Mouse (Mus musculus) embryonic facial prominence, embryonic 11.5 days (tissue): ENCODE results near the gene Ralgps1. TPM values are rescaled to one million over a fixed set of nuclear protein-coding genes. Genes with fewer than 3 reads are reported as not detected.
A peak's percentile ranks its signal among the peaks of the same experiment; 100 is the strongest.

ENCODE experiments used
- ATAC-seq: fragments of 200-750 bp; cut with Nextera tagmentation; replicated peaks from 2 replicates; pipeline ENCODE4 v1.8.0; 2017; ENCODE audit warnings: low read depth; ENCODE audit not compliant: insufficient number of reproducible peaks, low FRiP score, low TSS enrichment
- DNase-seq: peaks from one replicate; pipeline ENCODE4 v3.0.0-alpha.2; 2015; ENCODE audit warnings: low spot score
- H3K27ac ChIP-seq: fragments of 300-500 bp; sonication (generic); replicated peaks from 2 replicates; pipeline ENCODE4 v1.5.1; 2014; ENCODE audit warnings: mild to moderate bottlenecking, low read depth, low read length, control low read depth
- H3K27me3 ChIP-seq: fragments of 300-500 bp; sonication (generic); 2 replicates; pipeline ENCODE4 v1.6.1; 2014; ENCODE audit warnings: mild to moderate bottlenecking, low read length, moderate library complexity, mixed read lengths; ENCODE audit not compliant: control insufficient read depth, insufficient read depth
- H3K36me3 ChIP-seq: fragments of 300-500 bp; sonication (generic); replicated peaks from 2 replicates; pipeline ENCODE4 v1.6.1; 2014; ENCODE audit warnings: low read depth, mild to moderate bottlenecking, low read length, moderate library complexity, mixed read lengths; ENCODE audit not compliant: control insufficient read depth, insufficient read depth
- H3K4me1 ChIP-seq: fragments of 300-500 bp; sonication (generic); 2 replicates; pipeline ENCODE4 v1.6.1; 2014; ENCODE audit warnings: low read length, mixed read lengths; ENCODE audit not compliant: control insufficient read depth, insufficient read depth
- H3K4me2 ChIP-seq: fragments of 300-500 bp; sonication (generic); 2 replicates; pipeline ENCODE4 v1.6.1; 2014; ENCODE audit warnings: low read depth, mild to moderate bottlenecking, control low read depth, low read length, moderate library complexity
- H3K4me3 ChIP-seq: fragments of 300-500 bp; sonication (generic); 2 replicates; pipeline ENCODE4 v1.5.1; 2014; ENCODE audit warnings: low read depth, low read length, control low read depth
- H3K9ac ChIP-seq: fragments of 300-500 bp; sonication (generic); replicated peaks from 2 replicates; pipeline ENCODE4 v1.6.1; 2014; ENCODE audit warnings: mild to moderate bottlenecking, control low read depth, low read length
- H3K9me3 ChIP-seq: fragments of 300-500 bp; sonication (generic); replicated peaks from 2 replicates; pipeline ENCODE4 v1.6.1; 2016; ENCODE audit warnings: mild to moderate bottlenecking, low read length, inconsistent platforms, mixed read lengths; ENCODE audit not compliant: control insufficient read depth
- WGBS: fragments of 180-500 bp; shearing (Covaris S2); extraction: QIAGEN DNeasy Blood & Tissue Kit; methylation state at CpG from one replicate; pipeline ENCODE4 v1.1.7; 2014; 5-methylcytosine and 5-hydroxymethylcytosine counted together
- polyA plus RNA-seq: library from polyadenylated mRNA; unstranded; fragments of >200 nt; fragmentation: Nextera tagmentation; extraction: Ambion mirVana; gene quantifications from 2 replicates; pipeline ENCODE4 v1.2.1, GENCODE M21; 2014

Gene Ralgps1
- polyA plus RNA-seq, 1 experiment from 2014 or later, result 3.9 TPM

GRCm38 (mm10) chr2:33302828-33303227, 68.5 kb downstream of the Ralgps1 start:
- Histone ChIP-seq H3K4me1 (no peaks in the 10 kb centered on the region; the same call in 1 of the 2 replicates), H3K9ac (no peak overlapping the region), H3K36me3 (no peaks in the 10 kb centered on the region), H3K27me3 (no peaks in the 10 kb centered on the region), H3K4me3 (no peak overlapping the region), H3K4me2 (no peak overlapping the region), H3K9me3 (no peaks in the 10 kb centered on the region), H3K27ac (no peak overlapping the region)
- DNase-seq, result no peak
- no peak for ATAC-seq
- 68% methylated on average over 4 of the region's 4 CpGs for WGBS

GRCm38 (mm10) chr2:33302405-33302804, 68.9 kb downstream of the Ralgps1 start:
- 57% methylated on average over 3 of the region's 3 CpGs for WGBS
- H3K27ac ChIP-seq, result no peak overlapping the region
- no peaks in the 10 kb centered on the region for H3K36me3 ChIP-seq
- DNase-seq, result no peak
- H3K4me1 ChIP-seq, result no peaks in the 10 kb centered on the region; the same call in 1 of the 2 replicates
- H3K4me3 ChIP-seq, result no peak overlapping the region
- H3K27me3 ChIP-seq, result no peaks in the 10 kb centered on the region
- no peak overlapping the region for H3K9ac ChIP-seq
- ATAC-seq, result no peak
- H3K4me2 ChIP-seq, result no peak overlapping the region
- H3K9me3 ChIP-seq, result no peaks in the 10 kb centered on the region

GRCm38 (mm10) chr2:33300371-33301046, 70.8 kb downstream of the Ralgps1 start:
- Histone ChIP-seq H3K9me3 (no peaks in the 10 kb centered on the region), H3K36me3 (no peaks in the 10 kb centered on the region), H3K4me2 (no peak overlapping the region), H3K27ac (no peak overlapping the region), H3K27me3 (no peaks in the 10 kb centered on the region), H3K9ac (no peak overlapping the region), H3K4me1 (no peaks in the 10 kb centered on the region; the same call in 1 of the 2 replicates), H3K4me3 (no peak overlapping the region)
- 18% methylated on average over 3 of the region's 3 CpGs for WGBS
- DNase-seq, result peak; percentile 63
- ATAC-seq, result no peak

- no peak overlapping the region for H3K27ac ChIP-seq
- no peaks in the 10 kb centered on the region for H3K9me3 ChIP-seq
- no peak overlapping the region for H3K4me3 ChIP-seq
- no peak overlapping the region for H3K4me2 ChIP-seq
- no peaks in the 10 kb centered on the region for H3K36me3 ChIP-seq
- WGBS, result 80% methylated on average over 4 of the region's 4 CpGs
- H3K9ac ChIP-seq, result no peak overlapping the region
- no peaks in the 10 kb centered on the region; the same call in 1 of the 2 replicates for H3K4me1 ChIP-seq
- DNase-seq (no peak), ATAC-seq (no peak)
- no peaks in the 10 kb centered on the region for H3K27me3 ChIP-seq
These were observed 72.4 kb downstream of the Ralgps1 start for GRCm38 (mm10) chr2:33298928-33299327.

- Histone ChIP-seq H3K27me3 (no peaks in the 10 kb centered on the region), H3K4me2 (no peak overlapping the region), H3K36me3 (no peaks in the 10 kb centered on the region), H3K4me3 (no peak overlapping the region), H3K27ac (no peak overlapping the region), H3K9ac (no peak overlapping the region), H3K9me3 (no peaks in the 10 kb centered on the region), H3K4me1 (no peaks in the 10 kb centered on the region; the same call in 1 of the 2 replicates)
- DNase-seq, result no peak
- no peak for ATAC-seq
- 87% methylated on average over 5 of the region's 5 CpGs for WGBS
These were observed 76.2 kb downstream of the Ralgps1 start for GRCm38 (mm10) chr2:33295115-33295514.

- ATAC-seq, result no peak
- 98% methylated on average over 2 of the region's 2 CpGs for WGBS
These were observed 79.2 kb downstream of the Ralgps1 start for GRCm38 (mm10) chr2:33292057-33292456.

GRCm38 (mm10) chr2:33290491-33290890, 80.8 kb downstream of the Ralgps1 start:
- no peak overlapping the region for H3K27ac ChIP-seq
- ATAC-seq (no peak), DNase-seq (no peak)
- H3K9me3 ChIP-seq, result no peaks in the 10 kb centered on the region
- 87% methylated on average over 8 of the region's 8 CpGs for WGBS
- no peaks in the 10 kb centered on the region for H3K4me1 ChIP-seq
- no peak overlapping the region for H3K4me2 ChIP-seq
- H3K27me3 ChIP-seq, result no peaks in the 10 kb centered on the region
- H3K4me3 ChIP-seq, result no peak overlapping the region
- H3K9ac ChIP-seq, result no peak overlapping the region
- no peaks in the 10 kb centered on the region for H3K36me3 ChIP-seq

More at GRCm38 (mm10) chr2:33292057-33292456, 79.2 kb downstream of the Ralgps1 start:
- H3K27ac ChIP-seq, result no peak overlapping the region
- no peak overlapping the region for H3K4me3 ChIP-seq
- no peaks in the 10 kb centered on the region for H3K36me3 ChIP-seq
- H3K9ac ChIP-seq, result no peak overlapping the region
- H3K27me3 ChIP-seq, result no peaks in the 10 kb centered on the region
- H3K4me1 ChIP-seq, result no peaks in the 10 kb centered on the region
- DNase-seq, result no peak
- H3K9me3 ChIP-seq, result no peaks in the 10 kb centered on the region
- no peak overlapping the region for H3K4me2 ChIP-seq

- ATAC-seq (no peak), DNase-seq (no peak)
- Histone ChIP-seq H3K4me3 (no peak overlapping the region), H3K27me3 (no peaks in the 10 kb centered on the region), H3K36me3 (no peaks in the 10 kb centered on the region), H3K4me2 (no peak overlapping the region), H3K9me3 (no peaks in the 10 kb centered on the region), H3K4me1 (no peaks in the 10 kb centered on the region), H3K27ac (no peak overlapping the region), H3K9ac (no peak overlapping the region)
- 91% methylated on average over 5 of the region's 5 CpGs for WGBS
These were observed 82.4 kb downstream of the Ralgps1 start for GRCm38 (mm10) chr2:33288837-33289236.
